Mouse (Mus musculus): Measurements from ENCODE around the gene Maged2.
"Not testable (repeated sequence)": the region's sequence is repeated elsewhere in the genome, so short reads cannot be mapped to it uniquely, and the experiment has no call there.

Maged2 gene

DNA sequence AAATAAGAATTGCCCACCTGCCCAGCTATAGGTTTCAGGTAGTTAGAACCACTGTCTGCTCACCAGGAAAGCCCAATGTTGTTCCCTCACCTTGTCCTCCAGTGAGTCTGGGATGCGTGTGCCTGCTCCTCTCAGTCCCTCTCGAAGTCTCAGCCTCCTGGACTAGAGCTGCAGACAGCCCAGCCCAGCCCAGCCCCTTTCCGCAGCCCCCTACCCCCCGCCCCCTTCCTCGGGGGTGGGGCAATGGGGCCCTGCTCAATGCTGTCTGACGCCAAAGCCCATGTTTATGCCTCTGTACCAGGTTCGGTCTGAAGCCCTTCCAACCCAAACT, at the start of gene Maged2:
Gene Maged2, minus strand, starts transcription at position 207 of the 331 bp plus-strand sequence.
- no peak for DNase-seq

DNA sequence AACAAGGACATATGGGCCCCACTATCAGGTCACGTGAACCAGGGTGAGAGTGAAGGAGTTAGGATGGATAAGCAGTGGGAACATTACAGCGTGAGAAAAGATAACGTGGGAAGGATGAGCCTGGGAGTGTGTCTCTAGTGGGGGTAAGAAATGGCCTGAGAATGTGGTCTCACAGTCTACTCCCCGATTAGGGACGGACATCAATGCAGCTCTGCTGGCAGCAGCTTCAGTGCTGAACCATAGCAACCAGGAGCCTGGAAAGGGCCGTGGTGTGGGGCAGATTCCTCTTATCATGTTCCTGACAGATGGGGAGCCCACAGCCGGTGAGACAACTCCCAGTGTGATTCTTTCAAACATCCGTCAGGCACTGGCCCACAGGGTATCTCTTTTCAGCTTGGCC, 34.1 kb upstream of the Maged2 start:
- no peak for DNase-seq

DNA sequence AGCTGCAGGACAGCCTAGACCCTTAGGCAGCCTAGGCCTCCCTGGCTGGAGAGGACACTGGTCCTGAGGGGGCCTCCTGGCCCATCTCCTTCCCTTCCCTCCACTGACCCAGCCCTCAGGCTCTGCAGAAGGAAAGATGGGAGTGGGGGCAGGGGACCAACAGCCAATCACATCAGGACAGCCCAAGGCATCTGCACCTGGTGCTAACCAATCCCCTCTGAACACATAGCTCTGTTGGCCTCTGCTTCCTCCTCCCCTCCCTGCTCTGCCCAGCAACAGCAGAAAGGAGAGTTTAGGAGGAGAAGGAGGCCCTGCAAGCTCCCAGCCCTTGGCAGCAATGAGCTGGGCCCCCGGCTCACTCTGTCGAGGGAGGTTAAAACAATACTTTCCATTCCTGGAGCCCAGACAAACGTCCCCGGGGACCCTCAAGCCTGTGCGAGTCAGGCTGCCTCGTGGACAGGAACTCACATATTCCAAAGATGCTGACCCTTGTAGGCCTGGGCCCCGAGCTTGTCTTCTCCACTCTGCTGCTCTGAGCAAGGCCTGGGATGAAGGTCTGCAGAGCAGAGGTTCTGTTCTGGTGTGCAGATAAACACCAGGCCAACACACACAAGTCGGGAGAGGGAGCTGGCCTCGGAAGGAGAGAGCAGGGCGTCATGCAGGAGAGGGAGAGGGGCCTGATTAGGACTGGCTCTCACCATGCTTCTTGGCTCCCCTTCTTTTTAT, 31.5 kb upstream of the Maged2 start:
- DNase-seq = not testable (repeated sequence)

DNA sequence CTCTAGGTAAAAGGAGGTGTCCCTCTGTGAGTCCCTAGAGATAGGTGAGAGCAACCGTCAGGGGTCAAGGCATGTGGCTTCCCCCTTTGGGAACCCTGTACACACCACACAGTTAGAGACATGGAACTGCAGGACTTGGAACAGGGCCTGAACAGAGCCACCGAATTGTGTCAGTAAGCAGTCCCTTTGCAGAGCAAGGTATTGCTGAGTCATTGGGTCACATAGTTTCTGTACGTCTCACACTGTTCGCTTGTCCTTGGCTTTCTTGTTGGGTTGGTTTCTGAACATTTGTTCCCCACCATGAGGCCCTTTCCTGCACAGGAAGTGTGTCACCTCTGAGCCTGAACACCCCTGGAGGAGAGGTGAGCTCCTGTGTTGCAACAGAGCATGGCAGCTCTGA, 29.1 kb upstream of the Maged2 start:
- not testable (repeated sequence) for DNase-seq

DNA sequence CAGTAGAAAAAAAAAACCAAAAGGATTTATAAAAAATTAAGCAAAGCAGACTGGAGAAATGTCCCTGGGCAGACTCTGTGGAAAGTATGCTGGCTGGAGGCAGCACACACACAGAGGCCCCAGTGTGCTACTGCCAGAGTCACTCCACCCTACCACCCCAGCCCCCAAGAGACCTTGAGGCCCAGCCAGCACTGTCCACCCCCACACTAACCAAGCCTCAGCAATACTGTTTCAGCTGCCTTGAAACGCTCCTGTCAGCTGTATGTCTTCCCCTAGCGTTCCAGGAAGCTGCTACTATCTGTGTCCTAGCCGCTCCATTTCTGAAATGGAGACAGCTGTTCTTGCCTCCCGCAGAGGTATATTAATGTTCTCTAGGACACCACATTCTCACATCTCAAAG, 16.2 kb upstream of the Maged2 start:
- no peak for DNase-seq

DNA sequence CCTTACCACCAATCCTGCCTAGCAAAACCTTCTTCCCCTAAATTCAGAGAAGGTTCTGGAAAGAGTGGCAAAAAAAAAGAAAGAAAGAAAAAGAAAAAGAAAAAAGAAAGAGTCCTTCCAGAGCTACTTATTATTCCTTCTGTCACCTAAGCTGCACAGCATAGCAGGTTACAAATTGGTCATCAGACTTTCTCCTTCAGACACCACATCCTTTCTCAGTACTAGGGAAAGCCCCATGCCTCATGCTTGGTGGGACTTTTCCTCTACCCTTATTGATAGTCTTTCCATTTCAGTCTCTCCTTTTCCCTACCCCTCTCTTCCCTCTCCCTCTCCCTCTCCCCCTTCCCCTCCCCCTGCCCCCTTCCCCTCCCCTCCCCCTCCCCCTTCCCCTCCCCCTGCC, 3.1 kb upstream of the Maged2 start:
- no peak for DNase-seq

DNA sequence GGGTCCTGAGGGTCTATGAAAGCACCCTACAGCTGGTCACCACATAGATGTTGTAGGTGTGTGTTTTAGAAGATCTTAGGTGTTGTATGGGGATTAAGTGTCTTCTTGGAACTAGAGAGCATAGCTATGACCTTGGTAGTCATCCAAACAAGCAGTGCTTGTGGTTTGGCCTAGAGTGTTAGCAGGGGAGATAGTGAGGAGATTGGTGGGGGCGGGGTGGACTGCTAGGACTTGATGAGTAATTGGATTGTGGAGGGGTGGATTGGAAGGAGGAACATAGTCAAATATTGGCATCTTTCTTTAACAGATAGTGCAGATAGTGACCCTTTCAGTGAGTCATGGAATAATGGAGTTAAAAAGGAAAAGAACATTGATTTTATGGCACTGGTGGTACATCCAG, 1.5 kb upstream of the Maged2 start:
- no peak for DNase-seq

DNA sequence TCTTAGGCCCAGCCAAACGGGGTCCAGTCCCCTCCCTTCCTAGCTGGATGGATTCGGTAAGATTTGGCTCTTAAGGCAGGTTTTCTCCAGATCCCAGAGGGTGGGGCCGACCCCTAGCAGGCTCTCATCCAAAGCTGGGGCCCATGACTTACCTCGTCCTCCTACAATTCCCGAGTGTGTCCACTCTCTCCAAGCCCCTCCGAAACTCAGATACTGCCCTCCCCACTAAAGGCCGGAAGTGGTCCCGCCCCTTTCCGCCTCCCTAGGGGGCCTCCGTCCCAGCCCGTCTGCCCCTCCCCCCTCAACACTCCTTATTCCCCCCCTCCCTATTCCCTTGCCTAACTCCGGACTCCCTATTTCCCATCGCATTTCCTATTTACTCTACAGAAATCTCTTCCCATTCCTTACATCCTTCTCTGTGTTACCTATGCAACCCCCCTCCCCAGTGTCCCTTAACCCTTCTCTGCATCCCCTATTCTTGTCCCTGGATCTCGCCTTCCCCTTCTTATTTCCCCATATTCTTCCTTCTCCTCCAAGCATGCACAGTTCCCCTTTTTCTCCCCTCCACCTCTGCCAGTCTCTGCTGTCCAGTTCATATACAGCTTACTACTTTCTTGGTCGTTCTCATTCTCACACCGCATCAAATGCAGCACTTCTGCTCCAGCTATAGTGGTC, 544 bp downstream of the Maged2 start:
- peak; percentile 9 to 32 for DNase-seq

DNA sequence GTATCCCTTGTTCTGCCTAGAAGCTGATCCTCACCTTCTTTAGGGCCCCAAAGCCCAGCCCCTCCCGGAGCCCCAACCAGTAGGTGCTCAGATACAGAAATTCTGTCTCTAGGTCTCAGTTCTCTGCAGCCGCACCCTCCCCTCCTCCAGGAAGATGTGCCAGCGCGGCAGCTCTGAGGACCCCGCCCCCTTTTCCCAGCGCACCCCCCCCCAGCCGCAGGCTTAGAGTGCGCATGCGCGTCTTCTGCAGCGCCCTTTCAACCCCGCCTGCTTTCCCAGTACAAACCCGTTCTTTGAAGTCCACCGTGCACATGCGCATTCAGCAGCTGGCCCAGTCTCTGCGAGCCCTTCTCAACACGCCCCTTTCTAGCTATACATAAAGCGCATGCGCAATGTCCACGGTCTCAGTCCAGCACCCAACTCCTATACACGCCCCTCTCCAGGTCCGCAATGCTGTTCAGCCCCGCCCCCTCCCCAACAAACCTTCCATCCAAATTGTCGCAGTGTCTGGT, 1.3 kb downstream of the Maged2 start:
- peak; percentile 78 to 85 for DNase-seq

DNA sequence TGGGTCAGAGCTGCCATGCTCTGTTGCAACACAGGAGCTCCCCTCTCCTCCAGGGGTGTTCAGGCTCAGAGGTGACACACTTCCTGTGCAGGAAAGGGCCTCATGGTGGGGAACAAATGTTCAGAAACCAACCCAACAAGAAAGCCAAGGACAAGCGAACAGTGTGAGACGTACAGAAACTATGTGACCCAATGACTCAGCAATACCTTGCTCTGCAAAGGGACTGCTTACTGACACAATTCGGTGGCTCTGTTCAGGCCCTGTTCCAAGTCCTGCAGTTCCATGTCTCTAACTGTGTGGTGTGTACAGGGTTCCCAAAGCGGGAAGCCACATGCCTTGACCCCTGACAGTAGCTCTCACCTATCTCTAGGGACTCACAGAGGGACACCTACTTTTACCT, 13.2 kb downstream of the Maged2 start:
- DNase-seq = not testable (repeated sequence)

DNA sequence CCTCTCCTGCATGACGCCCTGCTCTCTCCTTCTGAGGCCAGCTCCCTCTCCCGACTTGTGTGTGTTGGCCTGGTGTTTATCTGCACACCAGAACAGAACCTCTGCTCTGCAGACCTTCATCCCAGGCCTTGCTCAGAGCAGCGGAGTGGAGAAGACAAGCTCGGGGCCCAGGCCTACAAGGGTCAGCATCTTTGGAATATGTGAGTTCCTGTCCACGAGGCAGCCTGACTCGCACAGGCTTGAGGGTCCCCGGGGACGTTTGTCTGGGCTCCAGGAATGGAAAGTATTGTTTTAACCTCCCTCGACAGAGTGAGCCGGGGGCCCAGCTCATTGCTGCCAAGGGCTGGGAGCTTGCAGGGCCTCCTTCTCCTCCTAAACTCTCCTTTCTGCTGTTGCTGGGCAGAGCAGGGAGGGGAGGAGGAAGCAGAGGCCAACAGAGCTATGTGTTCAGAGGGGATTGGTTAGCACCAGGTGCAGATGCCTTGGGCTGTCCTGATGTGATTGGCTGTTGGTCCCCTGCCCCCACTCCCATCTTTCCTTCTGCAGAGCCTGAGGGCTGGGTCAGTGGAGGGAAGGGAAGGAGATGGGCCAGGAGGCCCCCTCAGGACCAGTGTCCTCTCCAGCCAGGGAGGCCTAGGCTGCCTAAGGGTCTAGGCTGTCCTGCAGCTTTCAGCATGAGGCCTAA, 15.5 kb downstream of the Maged2 start:
- DNase-seq = not testable (repeated sequence)
